Mouse (Mus musculus) lung, postnatal 10 days (tissue): ENCODE measurements around the gene 4930572O03Rik.
"Not testable (repeated sequence)": the region's sequence is repeated elsewhere in the genome, so short reads cannot be mapped to it uniquely, and the experiment has no call there.

Experiments used
- DNase-seq: peaks from one replicate; pipeline ENCODE4 v3.0.0; 2021

4930572O03Rik gene

DNA sequence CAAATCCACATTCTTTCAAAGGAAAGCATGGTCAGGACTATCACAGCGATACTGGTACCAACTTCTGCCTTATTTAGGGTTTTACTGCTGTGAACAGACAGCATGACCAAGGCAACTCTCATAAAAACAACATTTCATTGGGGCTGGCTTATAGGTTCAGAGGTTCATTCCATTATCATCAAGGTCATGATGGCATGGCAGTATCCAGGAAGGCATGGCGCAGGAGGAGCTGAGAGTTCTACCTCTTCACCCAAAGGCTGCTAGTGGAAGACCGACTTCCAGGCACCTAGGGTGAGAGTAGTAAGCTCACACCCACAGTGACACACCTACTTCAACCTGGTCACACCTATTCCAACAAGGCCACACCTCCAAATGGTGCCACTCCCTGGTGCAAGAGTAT, 40.7 kb downstream of the 4930572O03Rik start:
- not testable (repeated sequence) for DNase-seq

DNA sequence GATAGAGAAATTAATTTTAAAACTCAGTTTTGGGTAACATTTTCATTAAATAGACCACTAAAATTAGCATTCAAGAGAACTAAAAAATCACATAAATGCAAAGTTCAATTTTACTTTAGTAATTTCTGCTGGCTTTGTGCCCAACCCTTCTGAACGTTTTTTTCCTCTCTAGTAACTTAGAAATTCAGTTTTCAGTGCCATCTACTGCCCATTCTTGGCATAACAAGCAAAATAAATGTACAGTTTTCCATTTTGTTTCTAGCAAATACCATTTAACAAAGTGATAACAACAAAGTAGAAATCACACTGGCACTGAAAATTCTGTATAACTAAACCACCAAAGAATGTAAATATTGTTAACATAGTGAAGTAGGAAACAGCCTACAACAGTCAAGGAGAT, 46.2 kb downstream of the 4930572O03Rik start:
- DNase-seq, result not testable (repeated sequence)

DNA sequence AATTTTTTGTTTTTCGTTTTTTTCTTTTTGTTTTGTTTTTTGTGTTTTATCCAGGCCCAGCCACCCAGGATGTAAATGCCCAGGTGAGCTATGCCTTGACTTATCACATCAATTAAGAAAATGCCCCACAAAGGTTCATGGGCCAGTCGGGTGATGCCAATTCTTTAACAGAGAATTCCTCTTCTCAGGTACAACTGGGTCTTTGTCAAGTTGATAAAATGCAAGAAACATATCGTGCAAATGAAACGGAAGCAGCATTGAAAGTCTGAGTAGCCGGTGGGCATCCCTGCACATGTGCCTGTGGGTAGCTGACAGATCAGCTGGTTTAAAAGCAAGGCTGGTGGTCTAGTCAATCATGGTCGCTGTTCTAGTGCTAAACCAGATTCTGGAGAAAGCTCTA, 50.2 kb downstream of the 4930572O03Rik start:
- DNase-seq, result not testable (repeated sequence)

DNA sequence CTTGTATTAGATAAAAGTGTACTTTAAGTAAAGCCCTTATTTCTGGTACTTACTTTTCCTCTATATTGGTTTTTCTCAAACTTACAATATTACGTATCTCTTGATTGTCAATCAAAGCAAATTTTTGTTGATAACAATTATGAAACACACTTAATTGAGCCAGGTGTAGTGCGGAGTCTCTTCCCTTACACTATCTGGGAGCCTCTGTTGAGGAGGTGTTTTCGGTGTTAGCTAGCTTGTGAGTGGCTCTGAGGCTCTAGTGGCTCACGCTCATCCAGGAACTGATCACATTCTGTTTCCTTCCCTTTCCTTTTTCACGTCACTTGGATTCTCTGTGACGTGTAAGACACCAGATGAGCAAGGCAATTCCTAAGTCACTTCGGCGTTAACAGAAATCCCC, 53.3 kb downstream of the 4930572O03Rik start:
- DNase-seq, result not testable (repeated sequence)

DNA sequence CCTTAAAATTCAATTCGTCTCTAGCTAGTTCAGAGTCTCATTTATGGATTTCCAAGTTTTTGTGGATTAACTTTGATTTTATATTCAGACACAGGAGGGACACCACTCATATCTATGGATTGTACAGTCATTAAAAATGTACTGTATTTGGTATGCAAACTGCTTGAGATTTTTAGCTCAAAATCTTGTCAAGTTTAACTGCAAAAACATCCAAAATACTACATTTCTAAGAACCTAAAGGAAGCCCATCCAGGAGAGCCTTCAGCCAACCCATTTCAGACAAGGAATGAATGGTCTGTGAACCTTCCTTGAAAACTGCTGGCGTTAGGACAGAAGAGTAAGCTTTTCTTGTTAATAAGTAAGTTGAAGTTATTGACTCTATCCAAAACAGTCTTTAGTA, 53.9 kb downstream of the 4930572O03Rik start:
- not testable (repeated sequence) for DNase-seq

DNA sequence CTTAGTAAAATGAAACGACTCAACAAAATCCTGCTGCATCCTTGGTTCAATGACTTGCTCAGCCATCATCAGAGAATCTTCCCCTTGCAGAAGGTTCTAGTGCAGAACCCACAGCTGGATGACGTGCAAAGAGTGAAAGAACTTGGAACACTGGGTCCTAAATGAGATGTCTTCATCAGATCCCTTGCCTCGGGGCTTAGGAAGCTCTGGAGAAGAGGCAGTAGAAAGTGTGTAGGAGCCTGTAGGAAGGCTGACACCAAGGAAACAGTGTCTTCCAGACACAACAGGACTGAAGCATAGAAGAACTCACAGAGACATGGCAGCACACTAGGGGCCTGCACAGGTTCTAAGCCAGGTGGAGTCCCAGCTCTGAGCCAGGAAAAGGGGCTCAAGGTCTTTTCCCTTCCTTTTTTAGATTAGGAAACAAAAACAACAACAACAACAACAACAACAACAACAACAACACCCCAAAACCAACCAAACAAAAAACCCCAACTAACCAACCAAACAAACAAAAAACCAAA, 54.4 kb downstream of the 4930572O03Rik start:
- not testable (repeated sequence) for DNase-seq
